Mouse (Mus musculus) kidney, postnatal 0 days (tissue): ENCODE data around the gene Mlph. TPM values are rescaled to one million over a fixed set of nuclear protein-coding genes. Genes with fewer than 3 reads are reported as not detected.

ENCODE experiments used
- ATAC-seq: fragments of 200-750 bp; cut with Nextera tagmentation; replicated peaks from 2 replicates; pipeline ENCODE4 v1.8.0; 2017; ENCODE audit warnings: low read depth, moderate number of reproducible peaks, moderate TSS enrichment, moderate library complexity; ENCODE audit not compliant: low FRiP score
- DNase-seq: peaks from one replicate; pipeline ENCODE4 v3.0.0-alpha.2; 2016; ENCODE audit warnings: low spot score
- H3K27ac ChIP-seq: fragments of 300-500 bp; sonication (generic); 2 replicates; pipeline ENCODE4 v1.5.1; 2014; ENCODE audit warnings: mild to moderate bottlenecking
- H3K27me3 ChIP-seq: fragments of 300-500 bp; sonication (generic); 2 replicates; pipeline ENCODE4 v1.6.1; 2014; ENCODE audit warnings: low read length, mixed read lengths; ENCODE audit not compliant: insufficient read depth
- H3K36me3 ChIP-seq: fragments of 300-500 bp; sonication (generic); 2 replicates; pipeline ENCODE4 v1.6.1; 2014; ENCODE audit warnings: low read length, mixed read lengths; ENCODE audit not compliant: insufficient read depth
- H3K4me1 ChIP-seq: fragments of 300-500 bp; sonication (generic); replicated peaks from 2 replicates; pipeline ENCODE4 v1.6.1; 2014; ENCODE audit warnings: antibody characterized with exemption, low read length, mixed read lengths; ENCODE audit not compliant: insufficient read depth
- H3K4me2 ChIP-seq: fragments of 300-500 bp; sonication (generic); 2 replicates; pipeline ENCODE4 v1.6.1; 2014; ENCODE audit warnings: mild to moderate bottlenecking, low read length, moderate library complexity, mixed read lengths
- H3K4me3 ChIP-seq: fragments of 300-500 bp; sonication (generic); replicated peaks from 2 replicates; pipeline ENCODE4 v1.5.1; 2014; ENCODE audit warnings: low read depth, low read length
- H3K9ac ChIP-seq: fragments of 300-500 bp; sonication (generic); 2 replicates; pipeline ENCODE4 v1.6.1; 2014; ENCODE audit warnings: low read depth, low read length
- H3K9me3 ChIP-seq: fragments of 300-500 bp; sonication (generic); replicated peaks from 2 replicates; pipeline ENCODE4 v1.6.1; 2016; ENCODE audit warnings: low read length, inconsistent platforms, mixed read lengths
- CTCF ChIP-seq: IDR thresholded peaks from 2 replicates; pipeline ENCODE4 v1.5.1; 2016; ENCODE audit warnings: antibody characterized with exemption, low read depth, mild to moderate bottlenecking, moderate library complexity
- WGBS: fragments of 180-500 bp; shearing (Covaris S2); extraction: QIAGEN DNeasy Blood & Tissue Kit; methylation state at CpG from one replicate; pipeline ENCODE4 v1.1.7; 2014; 5-methylcytosine and 5-hydroxymethylcytosine counted together
- polyA plus RNA-seq: library from polyadenylated mRNA; unstranded; fragments of >200 nt; fragmentation: Nextera tagmentation; extraction: Ambion mirVana; gene quantifications from 2 replicates; pipeline ENCODE4 v1.2.1, GENCODE M21; 2015

The Mlph gene
- polyA plus RNA-seq, 1 experiment from 2014 or later: 0.34 TPM

DNA sequence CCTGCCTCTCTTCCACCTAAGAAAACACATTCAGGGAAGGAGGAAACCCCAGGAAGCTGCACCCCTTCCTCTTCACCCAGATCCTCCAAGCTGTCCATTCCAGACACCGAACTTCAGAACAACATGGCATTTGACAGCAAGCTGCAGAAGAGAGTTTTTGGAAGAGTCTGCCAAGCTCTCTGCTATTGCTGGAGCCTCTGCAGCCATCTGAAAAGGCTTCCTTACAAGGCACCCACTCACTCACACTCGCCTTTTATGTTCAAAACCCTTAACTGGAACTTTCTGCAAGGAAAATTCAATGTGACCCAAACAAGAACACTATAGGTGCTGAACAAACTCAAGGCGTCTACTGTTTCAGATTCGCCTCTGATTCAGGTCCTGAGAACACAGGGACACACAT, 53.8 kb downstream of the Mlph start:
- H3K9me3 ChIP-seq: no peaks in the 10 kb centered on the region
- WGBS: 70% methylated on average over 4 of the region's 4 CpGs
- H3K27me3 ChIP-seq: no peaks in the 10 kb centered on the region
- peaks cover 4% of the 10 kb centered on the region; the same call in 1 of the 2 replicates for H3K4me1 ChIP-seq
- no peak overlapping the region for H3K4me3 ChIP-seq
- peak overlapping the region; percentile 43; the same call in 1 of the 2 replicates for H3K4me2 ChIP-seq
- H3K27ac ChIP-seq: peak overlapping the region; percentile 80; the same call in 1 of the 2 replicates
- ATAC-seq (no peak), DNase-seq (no peak)
- no peaks in the 10 kb centered on the region for H3K36me3 ChIP-seq
- no peak for TF ChIP-seq CTCF
- H3K9ac ChIP-seq: no peak overlapping the region

DNA sequence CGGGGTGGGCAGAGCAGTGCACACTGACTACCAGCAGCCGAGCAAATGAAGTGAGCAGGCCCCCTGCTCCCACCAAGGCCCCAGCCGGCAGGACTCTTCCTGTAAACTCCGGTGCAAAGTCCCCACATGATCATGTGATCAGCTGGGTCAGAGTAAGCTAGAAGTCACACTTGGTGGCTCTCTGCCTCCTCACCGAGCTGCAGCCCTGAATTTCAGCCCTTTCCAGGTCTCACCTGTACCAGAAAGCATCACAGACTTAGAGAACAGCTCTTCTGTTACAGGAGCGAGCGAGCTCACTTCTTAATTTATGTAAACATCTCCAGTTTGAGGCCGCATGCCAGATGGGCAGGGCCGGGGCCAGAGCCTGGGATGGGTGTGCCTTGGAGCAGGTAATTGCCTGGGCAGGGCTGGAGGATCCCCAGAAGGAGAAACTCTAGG, 54.5 kb downstream of the Mlph start, which contains the start of gene Rab17:
Gene Rab17, minus strand, starts transcription at position 315 of the 438 bp plus-strand sequence.
- ATAC-seq (peak; percentile 82), DNase-seq (peak; percentile 41)
- no peak within 1 kb of the TSS for H3K4me3 ChIP-seq
- H3K27me3 ChIP-seq: no peaks in the 10 kb centered on the region
- TF ChIP-seq CTCF: no peak
- H3K9me3 ChIP-seq: no peaks in the 10 kb centered on the region
- H3K27ac ChIP-seq: peak within 1 kb of the TSS; percentile 80
- H3K4me2 ChIP-seq: peak within 1 kb of the TSS; percentile 43
- 14% methylated on average over 9 of the region's 9 CpGs for WGBS
- H3K4me1 ChIP-seq: peaks cover 7% of the 10 kb centered on the region; the same call in 1 of the 2 replicates
- H3K9ac ChIP-seq: no peak within 1 kb of the TSS
- H3K36me3 ChIP-seq: no peaks in the 10 kb centered on the region

DNA sequence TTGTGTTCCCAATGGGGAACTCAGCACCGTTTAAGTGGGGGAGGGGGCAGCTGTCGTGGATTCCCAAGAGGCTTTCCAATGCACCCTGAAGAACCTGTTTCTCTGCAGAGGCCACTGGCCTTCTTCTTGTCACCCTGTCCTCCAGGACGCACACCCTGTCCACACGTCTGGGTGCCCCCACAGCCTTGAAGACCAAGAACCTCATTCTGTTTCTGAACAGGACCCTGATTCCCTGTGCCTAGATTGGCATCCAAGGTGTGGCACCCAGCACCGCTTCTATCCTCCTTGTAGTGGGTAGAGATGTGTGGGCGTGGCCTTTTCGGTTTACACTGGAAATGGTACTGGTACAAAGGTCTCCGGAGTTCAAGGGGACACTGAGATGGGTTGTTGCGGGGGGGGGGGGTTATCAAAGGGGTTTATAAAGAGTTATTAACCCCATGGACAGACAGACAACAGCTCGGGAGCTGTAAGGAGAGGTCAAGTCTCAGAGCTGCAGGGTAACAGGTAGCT, 55.1 kb downstream of the Mlph start:
- Histone ChIP-seq H3K36me3 (no peaks in the 10 kb centered on the region), H3K4me1 (peaks cover 7% of the 10 kb centered on the region; the same call in 1 of the 2 replicates), H3K4me2 (no peak overlapping the region), H3K9me3 (no peaks in the 10 kb centered on the region), H3K4me3 (no peak overlapping the region), H3K27me3 (no peaks in the 10 kb centered on the region), H3K9ac (no peak overlapping the region), H3K27ac (peak overlapping the region; percentile 80; the same call in 1 of the 2 replicates)
- TF ChIP-seq CTCF: no peak
- 69% methylated on average over 10 of the region's 10 CpGs for WGBS
- ATAC-seq (no peak), DNase-seq (no peak)

DNA sequence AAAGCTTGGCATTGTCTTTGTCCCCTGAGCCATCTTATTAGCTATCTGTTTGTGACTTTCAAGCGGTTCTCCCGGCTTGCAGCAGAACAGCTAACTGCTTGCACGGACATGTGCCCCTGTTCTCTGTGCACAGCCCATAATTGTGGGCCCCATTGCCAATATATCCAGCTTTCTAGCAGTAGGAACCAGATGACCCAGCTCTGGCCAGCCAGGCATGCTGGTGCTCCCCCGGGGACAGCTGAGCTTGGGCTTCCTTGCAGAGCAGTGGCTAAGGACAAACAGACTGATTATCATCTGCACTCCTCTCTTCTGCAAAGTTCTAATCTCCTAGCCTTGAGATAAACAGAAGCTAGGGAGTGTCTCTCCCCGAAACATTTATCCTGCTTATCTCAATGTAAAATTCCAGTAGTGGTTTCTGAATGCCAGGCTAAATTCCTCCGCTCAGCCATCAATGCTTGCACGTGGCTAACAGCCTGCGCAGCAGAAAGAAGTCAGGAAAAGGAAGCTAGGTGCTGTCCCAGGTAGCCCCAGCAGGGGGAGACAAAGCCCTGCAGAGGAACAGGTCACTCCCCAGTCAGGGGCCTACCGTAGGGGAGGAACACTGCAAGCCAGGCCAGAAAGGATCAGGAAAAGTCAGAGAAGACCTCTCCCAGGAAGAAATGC, 58.2 kb downstream of the Mlph start:
- 29% methylated on average over 9 of the region's 9 CpGs for WGBS
- H3K36me3 ChIP-seq: no peaks in the 10 kb centered on the region
- peaks cover 7% of the 10 kb centered on the region; the same call in 1 of the 2 replicates for H3K4me1 ChIP-seq
- H3K4me2 ChIP-seq: no peak overlapping the region
- H3K27ac ChIP-seq: no peak overlapping the region
- DNase-seq (peak; percentile 94), ATAC-seq (peak; percentile 68)
- no peaks in the 10 kb centered on the region for H3K9me3 ChIP-seq
- no peak overlapping the region for H3K4me3 ChIP-seq
- no peaks in the 10 kb centered on the region for H3K27me3 ChIP-seq
- TF ChIP-seq CTCF: peak; percentile 99
- no peak overlapping the region for H3K9ac ChIP-seq

DNA sequence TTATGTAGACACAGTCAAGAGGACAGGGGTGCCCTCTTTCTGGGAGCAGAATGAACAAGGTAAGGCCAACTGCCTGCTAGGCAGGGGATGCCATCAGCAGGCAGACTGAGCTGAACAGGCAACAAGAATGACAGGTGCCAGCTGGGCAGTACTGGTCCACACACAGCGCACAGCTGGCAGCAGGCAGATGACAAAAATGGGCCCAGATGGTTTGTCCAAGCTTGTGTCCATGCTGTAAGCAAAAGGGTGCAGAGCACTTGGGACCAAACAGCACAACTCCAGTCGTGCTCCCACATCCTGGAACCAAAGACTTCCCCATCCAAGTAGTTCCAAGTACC, 58.7 kb downstream of the Mlph start:
- Histone ChIP-seq H3K27ac (no peak overlapping the region), H3K9me3 (no peaks in the 10 kb centered on the region), H3K4me3 (no peak overlapping the region), H3K27me3 (no peaks in the 10 kb centered on the region), H3K4me1 (peaks cover 7% of the 10 kb centered on the region; the same call in 1 of the 2 replicates), H3K9ac (no peak overlapping the region), H3K36me3 (no peaks in the 10 kb centered on the region), H3K4me2 (no peak overlapping the region)
- DNase-seq (no peak), ATAC-seq (no peak)
- TF ChIP-seq CTCF: no peak
- 93% methylated on average over 2 of the region's 2 CpGs for WGBS

DNA sequence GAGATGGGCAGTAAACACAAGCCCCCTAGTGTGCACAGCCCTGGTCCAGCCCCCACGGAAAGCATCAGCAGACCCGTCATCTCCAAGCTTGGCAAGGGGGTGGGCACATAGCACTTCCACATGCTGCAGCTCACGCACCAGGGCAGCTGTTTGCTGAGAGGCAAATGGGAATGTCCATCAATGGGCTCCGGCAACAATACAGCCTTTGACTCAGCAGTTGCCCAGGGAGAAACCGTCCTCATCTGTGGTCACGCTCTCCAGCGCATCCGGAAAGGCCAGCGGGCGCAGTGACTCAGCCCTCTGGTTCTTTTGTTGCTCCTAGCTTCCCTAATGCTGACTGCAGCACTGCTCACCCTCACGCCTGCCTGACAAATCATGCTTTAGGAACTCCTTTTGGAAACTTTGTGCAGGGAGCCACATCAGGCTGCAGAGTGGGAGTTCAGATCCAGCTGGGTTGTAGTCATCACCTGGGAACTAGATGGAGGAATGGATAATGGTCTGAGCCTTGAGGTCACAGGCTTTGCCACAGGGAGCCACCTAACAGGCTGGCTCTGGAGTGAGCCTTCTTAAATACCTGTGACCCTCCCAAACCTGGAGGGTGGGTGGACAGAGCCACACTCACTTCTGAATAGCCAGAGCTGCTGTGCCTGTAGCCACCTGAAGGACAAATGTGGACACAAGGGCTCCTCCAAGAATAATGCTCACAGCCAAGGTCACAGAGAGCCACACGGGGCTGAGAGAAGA, 60.2 kb downstream of the Mlph start:
- H3K27ac ChIP-seq: no peak overlapping the region
- no peak overlapping the region for H3K9ac ChIP-seq
- TF ChIP-seq CTCF: no peak
- 30% methylated on average over 12 of the region's 12 CpGs for WGBS
- no peak overlapping the region for H3K4me3 ChIP-seq
- H3K4me2 ChIP-seq: no peak overlapping the region
- H3K27me3 ChIP-seq: no peaks in the 10 kb centered on the region
- no peaks in the 10 kb centered on the region for H3K36me3 ChIP-seq
- peaks cover 7% of the 10 kb centered on the region; the same call in 1 of the 2 replicates for H3K4me1 ChIP-seq
- ATAC-seq: no peak
- DNase-seq: peak; percentile 48
- H3K9me3 ChIP-seq: no peaks in the 10 kb centered on the region
